Mouse (Mus musculus) lung, postnatal 36 days (tissue): Measurements from ENCODE around the gene Nudcd3.
A peak's percentile ranks its signal among the peaks of the same experiment; 100 is the strongest.

ENCODE experiments used
- DNase-seq: peaks from one replicate; pipeline ENCODE4 v3.0.0; 2022; ENCODE audit warnings: mixed read lengths

The Nudcd3 gene

GRCm38 (mm10) chr11:6177781-6178420, 22.3 kb downstream of the Nudcd3 start:
- DNase-seq, result no peak

DNA sequence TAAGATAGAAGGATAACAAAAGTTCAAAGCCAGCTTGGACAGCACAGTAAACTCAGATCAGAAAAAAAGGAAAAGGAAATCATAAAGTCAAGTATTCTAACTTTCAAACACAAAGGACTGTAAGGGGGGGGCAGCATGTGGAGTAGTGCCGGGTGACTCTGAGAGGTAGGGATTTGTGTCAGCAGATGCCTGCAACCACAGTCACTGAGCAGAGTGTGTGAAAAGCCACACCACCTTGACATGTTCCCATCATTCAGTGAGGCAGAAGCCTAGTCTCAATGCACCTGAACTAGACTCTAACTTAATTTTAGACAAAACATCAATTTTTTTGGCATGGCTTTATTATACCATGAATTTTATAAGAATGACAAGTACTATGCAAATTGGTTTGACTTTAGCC, 24.7 kb downstream of the Nudcd3 start:
- DNase-seq, result no peak

DNA sequence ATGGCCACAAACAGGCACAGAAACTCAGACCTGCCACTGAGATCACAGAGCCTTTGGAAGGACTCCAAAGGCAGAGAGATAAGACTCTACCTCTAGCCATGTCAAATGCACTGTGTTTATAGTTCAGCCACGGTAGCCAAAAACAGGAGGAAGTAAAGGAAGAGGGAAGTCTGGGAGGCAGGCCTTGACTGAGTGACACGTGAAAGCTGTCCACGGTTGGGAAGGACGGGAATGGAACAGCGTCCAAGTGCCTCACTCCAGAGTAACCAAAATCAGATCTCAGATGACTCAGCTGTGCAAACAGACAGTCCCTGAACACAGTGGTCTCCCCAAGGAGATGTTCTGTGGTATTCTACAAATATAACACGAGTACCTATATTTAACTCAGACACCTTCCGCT, 25.5 kb downstream of the Nudcd3 start:
- DNase-seq, result peak; percentile 62

GRCm38 (mm10) chr11:6169041-6169663, 31.1 kb downstream of the Nudcd3 start:
- peak; percentile 16 for DNase-seq

DNA sequence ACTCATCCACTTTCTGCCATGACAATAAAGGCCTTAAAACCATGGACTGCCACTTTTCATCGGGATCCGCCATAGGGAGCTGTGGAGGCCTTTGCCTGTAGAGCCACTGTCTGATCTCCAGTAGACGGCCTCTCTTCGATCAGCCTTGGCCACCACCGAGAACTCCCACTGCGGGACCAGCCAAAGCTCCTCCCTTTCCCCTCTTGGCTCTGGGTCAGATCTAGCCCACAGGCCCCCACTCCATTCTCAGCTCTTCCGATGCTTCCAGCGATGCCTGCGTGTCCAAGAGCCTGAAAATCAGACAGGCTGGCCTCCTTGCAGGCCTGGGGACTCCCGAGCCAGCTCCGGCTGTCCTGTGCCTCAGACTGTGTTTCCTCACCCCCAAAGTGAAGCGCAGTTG, 33.9 kb downstream of the Nudcd3 start:
- no peak for DNase-seq

GRCm38 (mm10) chr11:6165391-6166081, 34.7 kb downstream of the Nudcd3 start:
- no peak for DNase-seq

- no peak for DNase-seq
Measured at GRCm38 (mm10) chr11:6164781-6165180, 35.4 kb downstream of the Nudcd3 start.

- no peak for DNase-seq
Measured at GRCm38 (mm10) chr11:6163706-6164105, 36.5 kb downstream of the Nudcd3 start.

- no peak for DNase-seq
Measured at GRCm38 (mm10) chr11:6163062-6163461, 37.2 kb downstream of the Nudcd3 start.

- DNase-seq, result no peak
Measured at GRCm38 (mm10) chr11:6161549-6161948, 38.7 kb downstream of the Nudcd3 start.

DNA sequence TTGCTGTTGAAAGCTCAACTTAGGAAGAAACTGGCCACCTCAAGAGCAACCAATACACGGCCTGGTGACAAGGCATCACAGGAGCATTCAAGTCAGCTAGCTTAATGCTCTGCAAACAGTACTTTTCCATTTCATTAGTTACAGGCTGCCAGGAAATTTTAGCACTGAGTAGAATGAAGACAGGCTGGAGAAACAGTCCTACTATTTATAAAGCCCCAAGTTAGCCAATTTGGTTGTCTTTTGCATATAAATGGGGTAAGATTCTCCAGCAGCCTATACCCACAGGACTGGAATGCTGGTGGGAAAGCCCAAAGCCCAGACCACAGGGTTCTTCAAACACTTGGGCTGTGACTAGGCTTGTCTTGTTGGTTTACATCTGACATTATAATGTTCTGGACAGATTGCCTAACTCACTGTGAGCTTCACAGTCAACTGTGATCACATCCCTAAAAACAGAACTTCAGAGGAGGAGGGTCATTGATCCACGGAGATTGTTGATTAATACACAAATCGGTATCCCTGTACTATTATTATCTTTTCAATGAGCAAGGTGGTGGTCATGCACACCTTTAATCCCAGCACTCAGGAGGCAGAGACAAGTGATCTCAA, 39.4 kb downstream of the Nudcd3 start:
- no peak for DNase-seq

DNA sequence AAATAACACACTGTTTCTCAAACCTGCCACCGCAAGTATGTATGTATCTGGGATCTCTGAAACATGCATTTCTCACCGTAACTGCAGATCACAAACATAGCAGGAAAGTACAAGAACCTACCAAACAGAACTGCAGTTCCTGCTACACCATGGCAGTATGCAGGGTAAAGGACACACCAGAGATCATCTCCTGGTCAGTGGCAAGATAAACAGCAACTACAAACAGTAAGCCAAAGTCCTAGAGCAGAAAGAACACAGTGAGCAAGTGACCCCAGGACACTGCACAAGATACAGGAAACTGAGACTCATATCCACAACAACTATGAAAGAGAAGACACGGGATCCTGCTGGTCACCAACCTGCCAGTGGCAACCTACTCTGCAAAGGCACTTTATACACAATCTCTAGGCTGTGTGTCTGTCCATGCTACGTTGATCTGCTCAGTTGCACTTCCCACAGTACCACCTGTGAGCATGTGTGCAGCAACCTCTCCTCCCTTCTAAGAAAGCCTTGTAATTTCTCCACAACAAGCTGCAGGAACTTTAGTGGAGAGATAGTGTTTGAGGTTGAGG, 40.4 kb downstream of the Nudcd3 start:
- DNase-seq, result no peak

DNA sequence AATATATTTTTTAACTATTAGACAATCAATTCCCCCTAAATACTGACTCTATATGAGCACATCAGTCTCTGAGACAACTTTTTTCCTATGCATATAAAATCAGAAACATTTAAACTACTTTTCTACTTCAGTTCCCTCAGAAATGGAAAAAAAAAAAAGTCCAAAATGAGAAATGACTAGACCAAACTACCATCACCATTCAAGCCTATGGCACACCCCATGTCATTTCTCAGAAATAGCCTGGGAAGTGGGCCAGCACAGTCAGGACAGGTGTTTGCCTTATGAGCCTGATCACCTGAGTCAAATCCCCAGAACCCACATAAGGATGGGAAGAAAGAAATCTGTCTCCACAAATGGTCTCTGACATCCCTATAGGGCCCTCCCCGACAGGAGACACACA, 41.7 kb downstream of the Nudcd3 start:
- DNase-seq, result no peak

GRCm38 (mm10) chr11:6157119-6157518, 43.1 kb downstream of the Nudcd3 start:
- no peak for DNase-seq

DNA sequence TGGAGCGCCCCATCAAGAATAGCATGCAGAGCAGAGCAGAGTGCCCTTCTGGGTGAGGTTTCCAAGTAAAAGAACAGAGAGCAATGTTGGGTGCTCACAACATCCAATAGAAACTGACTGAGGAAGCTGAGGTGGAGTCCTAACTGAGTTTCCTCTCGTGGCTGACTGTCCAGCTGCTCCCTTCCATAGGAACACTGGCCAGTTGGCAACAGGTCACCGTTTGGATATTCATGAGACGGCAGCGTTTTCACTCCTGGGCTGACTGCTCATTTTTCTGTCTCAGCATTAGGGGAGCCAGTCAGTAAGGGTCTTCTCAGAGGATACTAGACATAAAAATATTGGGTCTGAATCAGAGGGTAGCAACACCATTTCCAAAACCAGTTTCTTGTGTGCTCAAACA, 43.6 kb downstream of the Nudcd3 start:
- no peak for DNase-seq

DNA sequence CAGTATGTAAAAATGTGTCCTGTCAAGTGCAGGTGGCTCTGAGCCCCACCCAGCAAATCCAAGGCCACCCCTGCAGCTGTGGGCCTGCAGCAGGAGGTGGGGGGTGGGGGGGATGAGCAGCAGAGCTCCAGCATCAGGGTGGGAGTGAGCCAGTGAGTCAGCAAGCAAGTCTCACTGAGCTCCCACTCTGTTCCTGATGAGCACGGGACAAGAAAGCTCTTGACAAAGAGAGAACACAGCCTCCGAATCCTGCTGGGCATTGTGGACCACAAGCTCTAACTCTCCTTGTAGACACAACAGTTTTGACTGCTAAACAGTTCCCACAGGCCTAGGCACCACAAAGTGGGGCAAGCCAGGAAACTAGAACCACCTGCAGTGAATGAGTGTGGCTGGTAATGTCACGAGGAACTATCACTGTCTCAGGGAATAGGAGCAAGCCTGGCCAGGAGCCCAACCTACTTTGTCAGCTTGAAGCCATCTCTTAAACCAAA, 46.0 kb downstream of the Nudcd3 start:
- DNase-seq, result no peak

- no peak for DNase-seq
Measured at GRCm38 (mm10) chr11:6152864-6153263, 47.4 kb downstream of the Nudcd3 start.

GRCm38 (mm10) chr11:6138233-6138950, 61.8 kb downstream of the Nudcd3 start:
- no peak for DNase-seq

- no peak for DNase-seq
Measured at GRCm38 (mm10) chr11:6132886-6133285, 67.3 kb downstream of the Nudcd3 start.

DNA sequence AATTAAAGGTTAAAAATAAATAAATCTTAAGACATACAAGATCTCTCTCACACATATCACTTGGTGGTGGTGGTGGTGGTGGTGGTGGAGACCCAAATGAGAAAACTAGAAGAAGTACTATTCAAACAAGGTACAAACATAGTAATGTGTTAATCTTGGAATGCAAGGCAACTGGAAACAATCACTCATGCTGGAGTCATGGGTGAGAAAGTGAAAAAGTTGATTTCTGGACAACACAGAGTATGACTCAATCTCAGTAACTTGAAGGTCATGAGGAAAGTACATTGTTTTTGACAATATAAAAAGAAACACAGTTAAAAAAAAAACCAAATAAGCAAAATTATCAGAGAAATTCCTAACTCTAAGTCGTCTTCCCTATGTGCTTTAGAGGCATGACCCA, 69.6 kb downstream of the Nudcd3 start:
- no peak for DNase-seq

- DNase-seq, result no peak
Measured at GRCm38 (mm10) chr11:6123605-6124120, 76.6 kb downstream of the Nudcd3 start.

DNA sequence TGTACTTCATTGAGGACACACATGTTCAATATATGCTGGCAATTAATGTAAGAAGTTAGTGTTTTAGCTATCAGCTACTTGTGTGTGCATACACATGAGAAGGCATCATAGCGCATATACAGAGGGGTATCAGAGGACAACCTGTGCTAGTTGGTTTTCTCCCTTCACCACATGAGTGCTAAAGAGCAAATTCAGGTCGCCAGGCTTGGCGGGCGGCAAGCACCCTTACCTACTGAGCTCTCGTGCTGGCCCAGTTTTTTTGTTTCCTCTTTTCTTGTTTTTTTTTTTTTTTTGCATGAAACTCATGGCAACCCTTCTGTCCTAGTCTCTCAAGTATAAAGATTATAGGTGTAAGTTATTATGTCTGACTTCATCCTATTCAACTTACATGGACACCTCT, 77.6 kb downstream of the Nudcd3 start:
- no peak for DNase-seq
